Mouse (Mus musculus) testis, postnatal 14 days (tissue): Measurements from ENCODE around the gene Pla2g16.
A peak's percentile ranks its signal among the peaks of the same experiment; 100 is the strongest.

Experiments
- DNase-seq: peaks from one replicate; pipeline ENCODE4 v3.0.0; 2021; ENCODE audit warnings: low spot score

The Pla2g16 gene

DNA sequence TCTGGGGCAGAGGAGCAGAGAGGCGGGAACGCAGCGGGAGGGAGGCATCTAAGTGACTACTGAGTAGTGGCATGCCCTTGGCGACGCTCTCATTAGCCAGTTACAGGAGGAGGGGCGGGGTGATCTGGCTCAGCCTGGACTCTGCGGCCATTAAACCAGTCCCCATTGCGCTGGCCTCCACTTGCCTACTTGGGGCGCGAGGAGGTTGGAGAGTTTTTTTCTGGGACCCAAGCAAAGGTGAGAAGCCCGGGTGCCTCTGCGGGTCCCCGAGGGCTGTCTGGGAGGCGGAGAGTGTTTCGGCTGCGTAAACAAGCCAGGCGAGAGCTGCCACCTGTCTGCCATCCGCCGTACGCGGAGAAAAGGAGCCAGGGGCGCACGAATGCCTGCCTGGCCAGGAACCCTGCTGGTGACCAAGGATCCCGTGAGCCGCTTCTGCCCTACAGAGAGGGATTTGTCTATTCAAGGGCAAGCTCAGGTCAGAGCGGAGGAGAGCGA, at the start of gene Pla2g16:
Pla2g16 (plus strand) TSS at position 132 of the 495 bp plus-strand sequence.
- peak; percentile 47 for DNase-seq

- no peak for DNase-seq
Observed at GRCm38 (mm10) chr19:7508026-7508425, 49.2 kb upstream of the Pla2g16 start.

GRCm38 (mm10) chr19:7516437-7516836, 40.8 kb upstream of the Pla2g16 start:
- DNase-seq: no peak

DNA sequence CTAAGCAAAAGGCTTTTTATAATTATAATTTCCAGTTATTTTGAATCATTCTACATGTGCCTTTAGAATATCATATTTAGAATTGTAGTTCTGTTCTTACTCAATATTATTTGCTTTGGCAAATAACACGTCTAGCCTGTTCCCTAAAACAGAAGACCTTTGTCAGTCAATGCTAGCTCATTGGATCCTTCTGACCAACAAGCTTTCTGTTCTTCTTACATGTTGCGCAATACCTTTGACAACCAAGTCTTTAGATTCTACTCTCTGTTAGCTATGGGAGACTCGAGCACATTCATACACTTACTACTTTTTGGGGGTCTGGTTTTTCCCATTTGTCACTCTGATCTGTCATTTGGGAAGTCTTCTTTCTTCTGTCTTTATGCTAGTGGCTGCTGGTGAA, 35.6 kb upstream of the Pla2g16 start:
- DNase-seq: no peak

DNA sequence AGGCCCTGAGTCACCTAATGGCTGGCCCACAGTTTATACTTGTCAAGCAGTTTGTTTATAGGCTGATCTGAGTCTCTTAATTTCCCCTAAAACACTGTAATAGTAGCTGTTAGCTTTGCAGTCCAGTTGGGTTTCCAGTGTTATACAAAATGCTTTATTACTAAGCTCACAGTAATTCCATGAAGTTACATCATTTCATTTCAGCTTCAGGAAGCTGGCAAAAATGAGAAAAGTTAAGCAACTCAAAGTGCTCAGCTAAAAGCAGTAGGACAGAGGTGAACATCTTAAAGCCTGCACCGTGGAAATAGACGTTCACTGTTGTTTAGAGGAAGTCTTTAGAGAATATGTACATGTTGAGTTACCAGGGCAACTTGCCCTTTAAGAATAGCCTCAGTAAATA, 34.4 kb upstream of the Pla2g16 start:
- no peak for DNase-seq

DNA sequence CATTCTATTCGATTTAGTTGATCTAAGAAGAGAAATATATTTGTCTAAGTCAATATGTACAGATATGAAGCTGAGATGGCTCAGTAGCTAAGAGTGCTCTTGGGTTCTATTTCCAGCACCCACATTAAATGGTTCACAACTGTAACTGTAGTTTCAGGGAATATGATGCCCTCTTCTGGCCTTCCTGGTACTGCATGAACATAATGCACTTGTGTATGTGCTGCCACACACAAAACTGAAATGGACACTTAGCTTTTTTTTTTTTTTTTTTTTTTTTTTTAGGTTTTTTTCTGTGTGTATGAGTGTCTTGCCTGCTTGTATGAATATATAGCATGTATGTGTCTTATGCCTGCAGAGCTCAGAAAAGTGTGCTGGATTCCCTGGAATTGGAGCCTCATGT, 34.0 kb upstream of the Pla2g16 start:
- DNase-seq: no peak

GRCm38 (mm10) chr19:7523781-7524180, 33.5 kb upstream of the Pla2g16 start:
- no peak for DNase-seq

DNA sequence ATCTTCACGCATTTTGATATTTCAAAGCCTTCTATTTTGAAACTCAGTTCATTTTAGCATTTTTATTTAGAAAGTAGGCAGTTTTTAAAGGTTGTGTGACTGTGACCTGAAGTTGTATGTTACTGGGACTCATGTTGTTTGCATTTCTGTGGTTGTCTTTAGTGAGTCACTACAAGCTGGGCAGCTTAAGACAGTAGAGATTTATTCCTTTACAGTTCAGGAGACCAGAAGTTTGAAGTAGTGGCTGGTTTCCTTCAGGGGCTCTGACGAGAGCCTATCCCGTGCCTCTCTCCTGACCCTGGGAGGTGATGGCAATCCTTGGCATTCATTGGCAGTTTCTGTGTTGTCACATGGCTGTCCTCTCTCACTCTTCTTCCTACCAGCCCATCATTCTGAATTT, 32.4 kb upstream of the Pla2g16 start:
- DNase-seq: no peak

DNA sequence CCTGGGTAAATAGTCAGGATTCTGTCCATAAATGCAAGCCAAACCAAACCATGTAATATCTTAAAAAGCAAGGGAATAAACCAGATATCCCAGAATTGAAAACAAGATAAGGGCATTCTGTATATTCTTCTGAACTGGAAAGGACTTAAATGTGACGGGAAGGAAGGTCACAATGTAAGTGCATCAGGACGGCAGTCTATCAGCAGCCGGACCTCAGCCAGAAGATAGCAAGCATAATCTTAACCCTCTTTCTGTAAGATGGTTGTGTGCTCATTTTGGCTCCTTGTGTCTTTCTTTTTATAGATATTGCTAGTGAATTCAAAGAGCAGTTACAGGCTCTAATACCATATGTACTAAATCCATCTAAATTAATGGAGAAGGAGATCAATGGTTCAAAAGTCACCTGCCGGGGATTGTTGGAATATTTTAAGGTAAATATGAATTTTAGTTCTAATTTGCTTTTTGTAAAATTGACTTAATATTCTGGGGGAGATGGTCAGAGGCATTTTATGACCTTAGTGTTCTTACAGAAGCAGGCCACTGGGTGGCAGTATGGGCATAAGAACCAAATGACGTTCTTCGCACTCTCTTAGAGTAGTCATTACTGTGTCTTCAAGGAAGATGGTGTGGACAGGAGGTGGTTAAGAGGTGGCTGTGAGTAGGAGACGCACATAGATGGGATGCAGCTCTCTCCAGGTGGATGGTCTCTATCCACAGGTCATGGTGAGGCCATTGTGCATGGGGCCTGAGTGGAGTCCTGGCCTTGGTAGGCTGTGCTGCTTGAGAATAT, 28.4 kb upstream of the Pla2g16 start:
- DNase-seq: no peak

DNA sequence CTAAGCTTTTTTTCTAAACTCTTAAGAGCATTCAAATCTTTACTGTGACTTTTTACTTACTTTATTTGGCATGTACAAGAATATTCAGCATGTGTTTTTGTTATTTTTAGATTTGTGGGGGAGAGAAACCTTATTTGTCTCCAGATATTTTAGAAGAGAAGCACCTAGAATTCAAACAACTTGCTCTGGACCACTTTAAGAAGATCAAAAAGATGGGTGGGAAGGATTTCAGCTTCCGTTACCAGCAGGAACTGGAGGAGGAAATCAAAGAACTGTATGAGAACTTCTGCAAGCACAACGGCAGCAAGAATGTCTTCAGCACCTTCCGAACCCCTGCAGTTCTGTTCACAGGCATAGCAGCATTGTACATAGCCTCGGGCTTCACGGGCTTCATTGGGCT, 25.4 kb upstream of the Pla2g16 start:
- no peak for DNase-seq

DNA sequence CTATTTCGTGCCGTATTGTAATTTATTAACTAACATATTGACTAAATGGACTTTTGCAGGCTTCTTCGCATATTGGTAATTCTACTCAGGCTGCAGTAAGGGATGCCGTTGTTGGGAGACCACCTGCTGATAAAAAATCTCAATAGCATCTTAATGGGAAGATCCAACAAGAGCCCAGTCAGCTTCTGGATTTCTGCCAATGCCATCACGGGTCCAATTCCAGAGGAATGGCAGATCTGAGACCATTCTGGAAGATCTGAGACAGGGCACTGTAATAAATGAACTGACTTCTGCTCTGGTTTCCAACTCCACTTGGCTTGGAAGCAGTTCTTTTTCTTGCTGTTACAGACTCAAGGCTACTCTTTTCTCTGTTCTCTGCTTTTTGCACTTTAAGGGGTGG, 23.4 kb upstream of the Pla2g16 start:
- no peak for DNase-seq

DNA sequence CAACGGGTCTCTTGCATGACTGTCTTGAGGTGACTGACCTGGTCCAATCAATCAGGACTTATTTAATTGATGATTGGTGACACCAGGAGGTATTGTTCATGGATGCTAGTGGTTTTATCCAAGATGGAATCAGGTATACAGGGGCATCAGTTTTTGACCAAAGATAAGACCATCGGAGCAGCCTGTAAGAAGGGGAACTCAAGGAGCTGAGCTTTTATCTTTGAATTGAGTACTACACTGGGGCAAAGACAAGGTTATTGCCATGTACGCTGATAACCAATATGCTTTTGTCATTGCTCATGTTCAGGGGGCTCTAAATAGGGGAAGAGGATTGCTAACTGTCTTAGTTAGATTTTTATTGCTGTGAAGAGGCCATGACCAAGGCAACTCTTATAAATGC, 8.3 kb upstream of the Pla2g16 start:
- no peak for DNase-seq

- no peak for DNase-seq
Observed at GRCm38 (mm10) chr19:7551550-7552300, 5.5 kb upstream of the Pla2g16 start.

DNA sequence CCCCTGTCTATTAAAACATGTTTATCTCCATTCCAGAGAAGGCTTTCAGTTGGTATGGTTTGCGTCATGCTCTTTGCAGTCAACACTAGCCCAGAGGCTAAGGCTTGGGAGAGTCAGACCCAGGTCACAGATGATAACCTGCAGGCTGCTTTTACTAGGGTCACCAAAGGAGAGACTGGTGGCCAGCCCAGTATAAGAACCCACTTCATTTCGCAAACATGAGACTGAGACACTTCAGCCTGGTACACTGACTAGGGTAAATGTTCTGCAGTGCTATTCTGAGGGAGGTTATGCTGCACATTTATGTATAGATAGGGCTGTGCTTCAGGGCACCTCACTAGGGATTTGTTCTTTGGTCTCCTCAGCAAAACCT, 5.0 kb upstream of the Pla2g16 start:
- DNase-seq: no peak

DNA sequence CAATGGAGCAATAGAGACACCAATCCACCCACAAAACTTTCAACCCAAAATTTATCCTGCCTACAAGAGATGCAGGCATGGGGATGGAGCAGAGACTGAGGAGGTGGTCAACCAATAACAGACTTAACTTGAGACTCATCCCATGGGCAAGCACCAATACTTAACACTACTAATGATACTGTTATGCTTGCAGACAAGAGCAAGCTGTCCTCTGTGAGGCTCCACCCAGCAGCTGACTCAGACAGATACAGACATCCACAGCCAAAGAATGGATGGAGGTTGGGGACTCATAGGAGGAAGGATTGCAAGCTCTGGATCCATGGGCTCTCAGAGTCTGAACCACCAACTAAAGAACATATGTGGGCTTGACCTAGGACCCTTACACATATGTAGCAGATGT, 3.8 kb upstream of the Pla2g16 start:
- no peak for DNase-seq

GRCm38 (mm10) chr19:7554881-7555280, 2.4 kb upstream of the Pla2g16 start:
- no peak for DNase-seq

GRCm38 (mm10) chr19:7556641-7557040, 618 bp upstream of the Pla2g16 start:
- DNase-seq: no peak

DNA sequence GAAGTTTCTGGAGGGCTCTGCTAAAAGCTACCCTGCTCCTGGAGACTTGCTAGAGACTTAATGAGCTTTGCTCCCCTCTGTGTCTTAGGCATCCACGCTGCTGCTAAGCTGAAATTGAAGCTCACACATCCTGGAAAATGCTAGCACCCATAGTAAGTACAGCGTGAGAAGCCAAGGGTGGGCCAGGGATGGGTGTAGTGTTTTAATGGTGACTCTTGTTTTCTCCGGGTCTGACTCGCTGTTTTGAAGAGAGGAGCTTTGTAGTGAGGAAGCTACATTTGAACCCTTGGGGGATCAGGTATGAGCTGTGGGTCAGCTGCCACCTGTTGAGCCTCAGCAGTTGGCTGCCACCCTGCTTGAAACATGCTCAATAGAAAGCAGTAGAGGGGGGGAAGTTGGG, 585 bp downstream of the Pla2g16 start:
- DNase-seq: no peak

- DNase-seq: no peak
Observed at GRCm38 (mm10) chr19:7558675-7559074, 1.4 kb downstream of the Pla2g16 start.

DNA sequence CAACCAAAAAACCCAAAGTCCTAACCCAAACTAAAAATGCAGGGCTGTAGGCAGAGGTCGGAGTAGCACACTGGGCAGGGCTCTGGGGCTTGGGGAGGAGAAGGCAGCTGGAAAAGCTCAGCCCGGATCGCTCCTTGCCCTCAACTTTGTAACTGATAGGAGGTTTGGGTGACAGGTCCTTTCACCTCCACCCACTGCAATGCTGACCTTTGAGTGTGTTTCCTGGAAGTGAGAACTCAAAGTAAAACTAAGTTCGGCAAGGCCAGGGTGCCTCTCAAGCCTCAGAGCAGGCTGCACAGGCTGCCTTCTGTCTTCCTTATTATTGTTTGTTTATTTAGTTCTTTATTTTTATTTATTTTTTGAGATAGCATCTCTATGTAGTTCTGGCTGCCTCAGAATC, 2.7 kb downstream of the Pla2g16 start:
- no peak for DNase-seq

- peak; percentile 24 for DNase-seq
Observed at GRCm38 (mm10) chr19:7561456-7561855, 4.2 kb downstream of the Pla2g16 start.

DNA sequence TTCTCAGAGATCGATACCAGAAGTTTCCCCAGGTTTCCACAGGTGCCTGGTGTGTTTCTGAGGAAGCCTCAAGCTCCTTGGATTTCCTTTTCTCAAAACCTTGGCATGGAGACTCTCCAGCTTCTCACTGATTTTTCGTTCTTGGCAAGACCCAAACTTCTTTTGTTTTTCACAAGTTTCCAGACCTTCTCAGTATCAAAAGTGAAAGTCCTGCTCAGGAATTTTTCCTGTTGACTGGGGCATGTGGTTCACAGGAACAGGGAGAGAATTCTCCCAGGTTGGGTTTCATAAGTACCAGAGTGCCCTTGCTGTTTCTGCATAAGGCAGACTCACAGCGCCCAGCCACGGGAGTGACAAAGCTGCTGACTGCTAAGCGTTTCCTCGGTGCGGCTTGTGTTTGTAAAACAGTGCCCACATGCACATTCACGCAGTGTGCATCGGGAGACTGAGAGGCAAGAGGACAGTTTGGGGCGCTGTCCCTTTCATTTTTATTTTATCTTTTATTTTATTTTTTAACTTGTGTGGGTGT, 5.4 kb downstream of the Pla2g16 start:
- no peak for DNase-seq

DNA sequence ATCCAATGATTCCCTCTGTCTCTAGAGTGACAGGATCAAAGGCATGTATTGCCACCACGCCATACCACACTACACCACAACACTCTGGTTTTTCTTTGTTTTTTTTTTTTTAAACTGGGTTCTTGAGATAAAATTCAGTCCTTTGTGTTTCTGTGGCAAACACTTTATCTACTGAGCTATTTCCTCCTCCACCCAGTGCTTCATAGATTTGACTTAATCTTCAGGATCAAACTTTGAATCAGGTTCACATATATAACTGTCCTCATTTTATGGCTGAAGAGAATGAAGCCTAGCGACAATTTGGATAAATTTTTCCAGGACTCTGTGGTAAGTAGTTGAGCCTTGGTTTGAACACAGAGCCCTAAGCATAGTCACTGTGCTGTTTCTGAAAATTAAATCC, 6.4 kb downstream of the Pla2g16 start:
- no peak for DNase-seq
